Mouse (Mus musculus): ENCODE measurements around the gene Olfr437. TPM values are rescaled to one million over a fixed set of nuclear protein-coding genes. Genes with fewer than 3 reads are reported as not detected.
"Not testable (repeated sequence)": the region's sequence is repeated elsewhere in the genome, so short reads cannot be mapped to it uniquely, and the experiment has no call there.

Olfr437 gene
- not detected in 2 replicates for polyA plus RNA-seq (2016; fragmentation: Nextera tagmentation; extraction: Ambion mirVana)

DNA sequence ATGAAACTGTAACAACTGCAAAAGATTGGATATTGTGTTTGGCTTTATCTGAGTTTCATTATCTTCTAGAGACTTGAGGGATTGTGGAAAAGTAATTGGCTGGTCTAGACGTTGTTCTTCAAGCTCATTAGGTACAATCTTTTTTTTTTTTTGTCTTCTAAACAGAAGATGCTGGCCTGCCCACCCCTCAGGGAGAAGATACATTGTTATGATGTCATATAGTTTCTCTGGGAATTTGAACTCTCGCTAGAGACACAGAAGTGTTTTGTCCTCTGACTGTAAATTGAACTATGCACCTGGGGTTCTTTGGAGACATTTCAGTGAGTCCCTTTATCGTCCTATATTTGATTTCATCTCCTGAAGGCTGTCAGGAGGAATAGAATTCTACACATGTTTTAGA is at the start of gene Olfr437:
Gene Olfr437 (plus strand): TSS at position 301 of the 400 bp plus-strand sequence.
- Histone ChIP-seq H3K36me3 (no peaks in the 10 kb centered on the region), H3K4me1 (no peaks in the 10 kb centered on the region), H3K4me2 (replicated peaks) (no peak within 1 kb of the TSS), H3K4me3 (no peak within 1 kb of the TSS), H3K9ac (no peak within 1 kb of the TSS), H3K27me3 (no peaks in the 10 kb centered on the region), H3K27ac (no peak within 1 kb of the TSS), H3K9me3 (no peaks in the 10 kb centered on the region)
- 63% methylated on average over 3 of the region's 3 CpGs for WGBS
- no peak for ATAC-seq (ENCODE audit: insufficient number of reproducible peaks, insufficient read depth, low FRiP score, low TSS enrichment)

DNA sequence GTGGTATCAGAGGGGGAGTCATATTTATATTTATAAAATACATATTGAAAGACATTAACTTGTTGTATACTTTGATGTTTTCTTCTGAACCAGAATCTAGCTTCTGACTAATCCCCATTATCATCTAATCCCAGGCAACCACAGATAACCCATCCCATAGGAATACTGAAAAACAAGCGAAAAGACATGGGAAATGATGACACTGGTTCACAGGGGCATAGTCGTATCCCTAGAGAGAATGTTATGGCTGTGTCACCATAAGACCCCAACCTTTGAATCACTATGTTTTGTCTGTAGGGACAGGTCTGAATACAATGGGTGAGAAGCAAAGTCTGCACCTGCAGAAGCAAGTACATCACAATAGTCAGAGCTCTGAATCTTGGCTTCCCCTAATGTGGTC is 16.8 kb upstream of the Olfr437 start, which contains the start of gene Olfr237-ps1:
Gene Olfr237-ps1 (plus strand): TSS at position 301 of the 400 bp plus-strand sequence.
- H3K4me1 ChIP-seq; H3K27me3 ChIP-seq; H3K4me3 ChIP-seq; H3K9me3 ChIP-seq; ATAC-seq (ENCODE audit: insufficient number of reproducible peaks, insufficient read depth, low FRiP score, low TSS enrichment); H3K36me3 ChIP-seq; H3K9ac ChIP-seq; H3K4me2 ChIP-seq (replicated peaks); H3K27ac ChIP-seq: not testable (repeated sequence)
- WGBS = 87% methylated on average over 2 of the region's 2 CpGs

DNA sequence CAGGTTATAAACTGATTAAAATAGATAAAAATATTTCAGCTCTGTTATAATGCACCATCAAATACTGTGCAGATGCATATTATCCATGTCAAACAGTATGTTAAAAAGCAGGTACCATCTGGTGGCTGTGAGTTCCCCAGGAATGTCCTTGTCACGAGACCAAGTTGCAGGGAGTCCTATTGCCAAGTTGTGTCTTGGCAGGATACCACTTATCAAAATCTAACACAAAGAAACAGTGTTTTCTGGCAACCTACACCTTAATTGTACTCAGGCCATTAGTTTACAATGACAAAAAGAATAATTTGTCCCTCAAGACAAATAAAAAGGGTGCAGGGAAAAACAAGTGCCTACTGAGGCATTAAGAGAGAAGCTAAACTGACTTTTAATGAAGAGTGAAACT is 3.6 kb upstream of the Olfr437 start:
- no peaks in the 10 kb centered on the region for H3K36me3 ChIP-seq
- 62% methylated on average over 1 of the region's 1 CpGs for WGBS
- ATAC-seq (ENCODE audit: insufficient number of reproducible peaks, insufficient read depth, low FRiP score, low TSS enrichment) = no peak

DNA sequence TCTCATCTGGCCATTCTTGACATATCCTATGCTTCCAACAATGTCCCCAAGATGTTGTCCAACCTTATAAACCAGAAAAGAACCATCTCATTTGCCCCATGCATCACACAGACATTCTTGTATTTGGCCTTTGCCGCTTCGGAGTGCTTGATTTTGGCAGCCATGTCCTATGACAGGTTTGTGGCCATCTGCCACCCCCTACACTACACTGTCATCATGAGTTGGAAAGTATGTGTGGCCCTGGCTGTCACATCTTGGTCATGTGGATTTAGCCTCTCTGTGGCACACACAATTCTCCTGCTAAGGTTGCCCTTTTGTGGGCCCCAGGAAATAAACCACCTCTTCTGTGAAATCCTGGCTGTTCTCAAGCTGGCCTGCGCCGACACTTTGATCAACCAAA is 4.2 kb downstream of the Olfr437 start:
- no peak overlapping the region for H3K9ac ChIP-seq
- H3K9me3 ChIP-seq = no peaks in the 10 kb centered on the region
- no peak overlapping the region for H3K4me2 ChIP-seq (replicated peaks)
- H3K27ac ChIP-seq = no peak overlapping the region
- no peaks in the 10 kb centered on the region for H3K4me1 ChIP-seq
- no peak for ATAC-seq (ENCODE audit: insufficient number of reproducible peaks, insufficient read depth, low FRiP score, low TSS enrichment)
- H3K27me3 ChIP-seq = no peaks in the 10 kb centered on the region
- H3K4me3 ChIP-seq = no peak overlapping the region
- no peaks in the 10 kb centered on the region for H3K36me3 ChIP-seq
- WGBS = 87% methylated on average over 4 of the region's 4 CpGs

More for the DNA sequence above, 3.6 kb upstream of the Olfr437 start:
- H3K27me3 ChIP-seq = no peaks in the 10 kb centered on the region
- no peaks in the 10 kb centered on the region for H3K9me3 ChIP-seq
- no peaks in the 10 kb centered on the region for H3K4me1 ChIP-seq
- no peak overlapping the region for H3K4me3 ChIP-seq
- no peak overlapping the region for H3K4me2 ChIP-seq (replicated peaks)
- no peak overlapping the region for H3K9ac ChIP-seq
- H3K27ac ChIP-seq = no peak overlapping the region

DNA sequence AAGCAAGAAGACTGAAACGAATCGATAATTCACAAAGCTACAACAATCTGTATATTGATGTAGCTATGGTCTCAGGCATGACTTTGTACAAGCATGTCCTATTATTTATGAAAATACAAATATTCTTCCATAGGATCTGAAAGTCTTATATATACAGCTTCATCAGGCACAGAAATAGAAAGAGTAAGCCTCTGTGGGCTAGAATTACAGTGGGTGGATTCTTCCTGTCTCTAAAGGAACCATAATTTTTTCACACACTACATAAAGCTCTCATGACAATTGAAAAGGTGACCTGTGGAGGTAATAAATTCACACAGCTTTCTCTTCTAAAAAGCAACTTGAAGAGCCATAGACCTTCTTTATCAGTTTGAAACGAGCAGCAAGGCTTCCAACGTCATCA is 8.8 kb downstream of the Olfr437 start, which contains the start of gene Olfr13:
Gene Olfr13 (plus strand): TSS at position 301 of the 400 bp plus-strand sequence.
- H3K9ac ChIP-seq = no peak within 1 kb of the TSS
- no peaks in the 10 kb centered on the region for H3K36me3 ChIP-seq
- no peaks in the 10 kb centered on the region for H3K9me3 ChIP-seq
- H3K4me3 ChIP-seq = no peak within 1 kb of the TSS
- 80% methylated on average over 4 of the region's 4 CpGs for WGBS
- ATAC-seq (ENCODE audit: insufficient number of reproducible peaks, insufficient read depth, low FRiP score, low TSS enrichment) = no peak
- H3K27ac ChIP-seq = no peak within 1 kb of the TSS
- no peak within 1 kb of the TSS for H3K4me2 ChIP-seq (replicated peaks)
- H3K27me3 ChIP-seq = no peaks in the 10 kb centered on the region
- no peaks in the 10 kb centered on the region for H3K4me1 ChIP-seq

DNA sequence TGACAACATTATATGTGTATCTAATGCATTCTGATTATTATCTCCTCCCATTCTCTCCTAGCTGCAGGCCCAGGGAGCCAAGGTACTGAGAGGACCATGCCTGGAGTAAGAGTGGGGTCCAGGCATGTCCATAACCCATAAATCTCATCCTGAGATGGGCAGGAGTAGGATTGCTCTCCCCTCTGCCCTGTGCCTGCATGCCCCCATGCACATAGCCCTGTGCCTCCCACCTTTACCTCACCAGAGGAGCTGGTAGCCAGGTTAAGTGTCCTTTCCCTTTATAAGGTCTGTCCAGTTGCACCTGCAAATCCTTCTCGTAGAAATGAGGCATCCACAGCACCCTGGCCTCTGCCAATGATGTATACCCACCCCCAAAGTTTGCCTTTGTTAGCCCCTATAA is 15.0 kb downstream of the Olfr437 start:
- ATAC-seq (ENCODE audit: insufficient number of reproducible peaks, insufficient read depth, low FRiP score, low TSS enrichment) = no peak

DNA sequence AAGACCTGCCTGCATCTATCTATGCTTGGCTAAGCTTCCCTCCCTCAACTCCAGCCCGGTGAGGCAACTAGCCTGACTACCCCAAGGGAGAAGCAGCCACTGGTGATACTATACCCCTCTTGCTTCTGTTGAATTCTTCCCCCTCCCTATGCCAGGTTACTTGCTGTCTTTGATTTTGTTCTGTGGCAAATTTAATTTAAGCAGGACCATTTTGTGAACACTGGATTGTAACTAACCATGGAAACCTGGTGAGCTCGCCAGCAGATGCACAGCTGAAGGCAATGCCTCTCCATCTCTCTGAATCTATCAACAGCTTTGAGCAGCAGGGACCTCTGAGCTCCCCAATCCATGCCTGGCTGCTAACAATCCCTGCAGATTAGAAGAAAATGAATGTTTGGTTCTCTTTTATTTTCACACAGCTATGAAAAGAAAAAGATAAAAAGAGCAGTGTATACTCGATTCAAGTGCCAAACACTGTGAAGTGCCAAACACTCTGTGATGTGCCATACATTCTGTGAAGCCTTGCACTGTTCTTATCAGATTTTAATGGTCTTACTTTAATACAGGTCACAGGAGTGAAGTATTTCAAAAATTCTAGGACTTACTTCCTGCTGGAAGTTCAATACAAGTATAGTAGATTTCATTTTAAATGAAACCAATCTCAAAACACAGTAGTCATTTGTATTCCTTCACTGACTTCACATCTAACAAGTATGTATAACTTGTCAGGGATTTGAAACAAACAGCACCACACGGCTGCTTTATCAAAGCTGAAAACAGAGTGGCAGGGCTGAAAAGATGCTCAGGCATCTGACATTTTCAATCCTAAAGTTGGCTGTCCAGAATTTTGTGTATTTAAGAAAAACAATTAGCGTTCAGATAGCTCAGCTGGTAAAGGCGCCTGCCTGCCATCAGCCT is 15.8 kb downstream of the Olfr437 start:
- Histone ChIP-seq H3K36me3 (no peaks in the 10 kb centered on the region), H3K4me3 (no peak overlapping the region), H3K27ac (no peak overlapping the region), H3K27me3 (no peaks in the 10 kb centered on the region), H3K9me3 (no peaks in the 10 kb centered on the region), H3K4me1 (no peaks in the 10 kb centered on the region), H3K4me2 (replicated peaks) (no peak overlapping the region), H3K9ac (no peak overlapping the region)
- WGBS = 60% methylated on average over 6 of the region's 6 CpGs
- no peak for ATAC-seq (ENCODE audit: insufficient number of reproducible peaks, insufficient read depth, low FRiP score, low TSS enrichment)

More for the DNA sequence above, 15.0 kb downstream of the Olfr437 start:
- H3K9me3 ChIP-seq = no peaks in the 10 kb centered on the region
- H3K4me3 ChIP-seq = no peak overlapping the region
- H3K27me3 ChIP-seq = no peaks in the 10 kb centered on the region
- no peak overlapping the region for H3K9ac ChIP-seq
- H3K27ac ChIP-seq = no peak overlapping the region
- WGBS = 54% methylated on average over 1 of the region's 1 CpGs
- H3K4me1 ChIP-seq = no peaks in the 10 kb centered on the region
- H3K4me2 ChIP-seq (replicated peaks) = no peak overlapping the region
- no peaks in the 10 kb centered on the region for H3K36me3 ChIP-seq

DNA sequence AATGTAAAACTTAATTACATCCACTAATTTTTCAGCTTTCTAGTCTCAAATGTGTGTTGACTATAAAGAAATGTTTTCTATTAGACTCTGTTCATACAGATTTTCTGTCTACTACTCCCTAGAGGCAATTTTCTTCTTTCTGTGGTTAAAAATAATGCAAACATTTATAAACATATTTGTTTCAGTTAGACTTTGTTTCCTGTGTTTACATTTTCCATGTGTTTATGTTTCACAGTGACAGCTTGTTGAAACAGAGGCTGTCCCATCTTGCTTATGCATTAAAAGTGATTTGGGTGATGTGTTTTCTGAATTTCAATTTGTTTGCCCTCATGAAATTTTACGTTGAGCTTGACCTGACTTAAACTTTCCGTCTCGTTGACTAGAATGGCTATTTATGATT is 27.9 kb downstream of the Olfr437 start:
- no peak for ATAC-seq (ENCODE audit: insufficient number of reproducible peaks, insufficient read depth, low FRiP score, low TSS enrichment)
- H3K4me1 ChIP-seq = no peaks in the 10 kb centered on the region
- no peaks in the 10 kb centered on the region for H3K27me3 ChIP-seq
- no peak overlapping the region for H3K4me2 ChIP-seq (replicated peaks)
- WGBS = 76% methylated on average over 3 of the region's 3 CpGs
- H3K9me3 ChIP-seq = no peaks in the 10 kb centered on the region
- H3K27ac ChIP-seq = no peak overlapping the region
- H3K36me3 ChIP-seq = no peaks in the 10 kb centered on the region
- H3K9ac ChIP-seq = no peak overlapping the region
- H3K4me3 ChIP-seq = no peak overlapping the region

DNA sequence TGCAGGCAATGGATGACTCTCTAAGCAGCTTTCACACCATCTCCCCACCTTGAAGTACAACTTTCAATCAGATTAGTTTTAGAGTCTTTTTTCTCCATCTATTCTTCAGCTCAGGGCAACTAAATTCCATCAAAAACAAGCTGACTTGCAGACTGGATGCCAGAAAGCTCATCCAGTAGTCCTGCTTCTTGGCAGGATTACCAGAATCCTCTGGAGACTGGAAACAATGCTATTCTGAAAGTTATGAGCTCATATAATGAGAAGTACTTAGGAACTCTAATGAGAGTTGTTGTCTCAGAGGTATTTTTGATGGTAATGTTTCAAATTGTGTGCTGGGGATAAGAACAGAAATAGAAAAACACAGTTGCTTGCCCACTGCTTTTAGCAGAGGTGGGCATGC is 33.7 kb downstream of the Olfr437 start, which contains the start of gene Olfr435:
Gene Olfr435 (plus strand): TSS at position 366 of the 400 bp plus-strand sequence.
- H3K9ac ChIP-seq = no peak within 1 kb of the TSS
- H3K27me3 ChIP-seq = no peaks in the 10 kb centered on the region
- no peak for ATAC-seq (ENCODE audit: insufficient number of reproducible peaks, insufficient read depth, low FRiP score, low TSS enrichment)
- H3K4me3 ChIP-seq = no peak within 1 kb of the TSS
- H3K36me3 ChIP-seq = no peaks in the 10 kb centered on the region
- H3K4me1 ChIP-seq = no peaks in the 10 kb centered on the region
- H3K4me2 ChIP-seq (replicated peaks) = no peak within 1 kb of the TSS
- H3K9me3 ChIP-seq = no peaks in the 10 kb centered on the region
- H3K27ac ChIP-seq = no peak within 1 kb of the TSS

DNA sequence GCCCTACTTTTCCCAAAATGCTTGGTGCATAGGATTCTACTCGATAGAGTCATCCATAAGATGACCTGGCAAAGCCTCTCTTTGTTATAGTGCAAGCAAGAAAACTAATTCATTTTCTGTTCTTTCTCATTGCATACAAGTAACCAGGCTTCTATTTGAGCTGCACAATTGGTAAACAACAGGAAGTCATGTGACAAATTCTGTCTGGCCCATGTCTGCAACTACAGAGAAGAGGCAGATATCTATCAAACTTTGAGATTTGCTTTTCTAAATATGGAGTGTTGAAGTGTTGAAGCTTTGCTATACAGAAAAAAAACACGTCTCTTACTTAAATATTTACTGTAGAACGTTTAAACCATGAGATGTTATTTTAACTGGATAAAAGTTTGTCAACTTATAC is 35.0 kb downstream of the Olfr437 start:
- H3K4me1 ChIP-seq = no peaks in the 10 kb centered on the region
- WGBS = 73% methylated on average over 3 of the region's 3 CpGs
- H3K4me2 ChIP-seq (replicated peaks) = no peak overlapping the region
- H3K4me3 ChIP-seq = no peak overlapping the region
- H3K36me3 ChIP-seq = no peaks in the 10 kb centered on the region
- no peaks in the 10 kb centered on the region for H3K9me3 ChIP-seq
- no peak overlapping the region for H3K27ac ChIP-seq
- H3K9ac ChIP-seq = no peak overlapping the region
- no peak for ATAC-seq (ENCODE audit: insufficient number of reproducible peaks, insufficient read depth, low FRiP score, low TSS enrichment)
- no peaks in the 10 kb centered on the region for H3K27me3 ChIP-seq

DNA sequence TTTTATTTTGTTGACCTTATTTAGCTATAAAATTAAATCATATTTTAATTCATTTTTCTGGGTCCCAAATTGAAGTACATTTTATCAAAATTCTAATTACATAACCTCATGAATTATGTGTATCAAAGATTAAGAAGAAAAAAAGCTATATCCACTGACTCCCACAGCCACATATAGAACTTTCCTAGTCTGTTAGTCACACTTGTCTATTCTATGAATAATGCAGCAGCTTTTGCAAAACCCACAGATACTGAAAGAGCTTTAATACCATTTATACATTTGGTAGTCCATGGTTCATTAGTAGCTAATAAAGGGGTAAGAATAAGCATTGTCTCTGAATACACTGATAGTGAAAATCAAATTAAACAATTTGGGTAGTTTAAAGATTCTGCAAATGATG is 39.7 kb downstream of the Olfr437 start:
- Histone ChIP-seq H3K27me3 (no peaks in the 10 kb centered on the region), H3K27ac (no peak overlapping the region), H3K9ac (no peak overlapping the region), H3K36me3 (no peaks in the 10 kb centered on the region), H3K4me2 (replicated peaks) (no peak overlapping the region), H3K4me1 (no peaks in the 10 kb centered on the region), H3K4me3 (no peak overlapping the region), H3K9me3 (no peaks in the 10 kb centered on the region)
- no peak for ATAC-seq (ENCODE audit: insufficient number of reproducible peaks, insufficient read depth, low FRiP score, low TSS enrichment)

DNA sequence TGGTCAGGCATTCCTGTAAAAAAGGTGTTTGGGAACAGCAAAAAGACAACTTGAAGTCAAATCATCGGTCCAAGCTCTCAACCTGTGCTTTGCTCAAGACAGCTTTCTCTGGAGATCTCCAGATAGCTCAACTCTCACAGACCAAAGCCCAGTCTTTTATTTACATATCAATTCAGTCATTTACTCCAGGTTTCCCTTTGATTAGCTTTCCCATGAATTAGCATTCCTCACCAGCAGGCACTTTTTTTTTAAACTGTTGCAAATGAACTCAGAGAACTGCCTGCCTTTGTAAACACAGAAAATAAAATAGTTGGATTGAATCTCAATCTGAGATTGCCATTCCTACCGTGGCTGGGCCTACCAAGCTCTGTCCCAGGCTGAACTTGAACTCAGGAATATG is 42.3 kb downstream of the Olfr437 start:
- 40% methylated on average over 2 of the region's 2 CpGs for WGBS
- no peaks in the 10 kb centered on the region for H3K9me3 ChIP-seq

More for the DNA sequence above, 42.3 kb downstream of the Olfr437 start:
- no peak overlapping the region for H3K4me2 ChIP-seq (replicated peaks)
- ATAC-seq (ENCODE audit: insufficient number of reproducible peaks, insufficient read depth, low FRiP score, low TSS enrichment) = no peak
- no peak overlapping the region for H3K27ac ChIP-seq
- H3K9ac ChIP-seq = no peak overlapping the region
- H3K36me3 ChIP-seq = no peaks in the 10 kb centered on the region
- no peaks in the 10 kb centered on the region for H3K4me1 ChIP-seq
- H3K4me3 ChIP-seq = no peak overlapping the region
- no peaks in the 10 kb centered on the region for H3K27me3 ChIP-seq
